Mouse (Mus musculus) hindbrain, embryonic 10.5 days (tissue): ENCODE measurements around the gene Zfp874a. TPM values are rescaled to one million over a fixed set of nuclear protein-coding genes. Genes with fewer than 3 reads are reported as not detected.
A peak's percentile ranks its signal among the peaks of the same experiment; 100 is the strongest.
"Not testable (repeated sequence)": the region's sequence is repeated elsewhere in the genome, so short reads cannot be mapped to it uniquely, and the experiment has no call there.

Experiments used
- DNase-seq: peaks from one replicate; pipeline ENCODE4 v3.0.0-alpha.2; 2017; ENCODE audit warnings: low spot score
- H3K27ac ChIP-seq: fragments of 300-500 bp; sonication (generic); 2 replicates; pipeline ENCODE4 v1.5.1; 2016; ENCODE audit warnings: mild to moderate bottlenecking, moderate library complexity
- H3K27me3 ChIP-seq: fragments of 300-500 bp; sonication (generic); 2 replicates; pipeline ENCODE4 v1.6.1; 2016; ENCODE audit warnings: mild to moderate bottlenecking; ENCODE audit not compliant: poor library complexity, insufficient read depth, severe bottlenecking
- H3K36me3 ChIP-seq: fragments of 300-500 bp; sonication (generic); 2 replicates; pipeline ENCODE4 v1.6.1; 2016; ENCODE audit warnings: mild to moderate bottlenecking, moderate library complexity
- H3K4me1 ChIP-seq: fragments of 300-500 bp; sonication (generic); replicated peaks from 2 replicates; pipeline ENCODE4 v1.6.1; 2016; ENCODE audit warnings: mild to moderate bottlenecking
- H3K4me3 ChIP-seq: fragments of 300-500 bp; sonication (generic); 2 replicates; pipeline ENCODE4 v1.5.1; 2016; ENCODE audit warnings: mild to moderate bottlenecking, moderate library complexity
- H3K9me3 ChIP-seq: fragments of 300-500 bp; sonication (generic); 2 replicates; pipeline ENCODE4 v1.6.1; 2016; ENCODE audit warnings: mild to moderate bottlenecking, moderate library complexity
- WGBS: fragments of 180-500 bp; shearing (Covaris S2); methylation state at CpG from one replicate; pipeline ENCODE4 v1.1.7; 2016; 5-methylcytosine and 5-hydroxymethylcytosine counted together
- polyA plus RNA-seq: library from polyadenylated mRNA; unstranded; fragments of >200 nt; fragmentation: Nextera tagmentation; extraction: Ambion mirVana; gene quantifications from 2 replicates; pipeline ENCODE4 v1.2.1, GENCODE M21; 2016

Zfp874a gene
- polyA plus RNA-seq, 1 experiment from 2014 or later, result 5.7 TPM

DNA sequence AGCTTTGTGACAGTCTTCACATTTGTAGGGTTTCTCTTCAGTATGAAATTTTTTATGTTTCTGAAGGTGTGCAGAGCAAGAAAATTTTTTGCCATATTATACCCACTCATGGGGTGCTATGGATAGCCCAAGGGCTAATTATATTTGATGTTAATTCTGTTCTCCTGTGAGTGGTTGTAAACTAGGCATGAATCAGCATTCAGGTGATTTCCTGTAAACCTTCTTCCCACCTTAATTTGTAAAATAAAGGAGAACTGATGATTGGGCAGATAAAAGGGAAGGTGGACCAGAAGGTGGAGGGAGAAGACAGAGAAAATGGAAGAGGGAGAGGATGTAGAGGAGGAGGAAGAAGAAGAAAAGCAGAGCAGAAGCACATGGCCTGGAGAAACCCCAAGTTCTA lies 25.7 kb downstream of the Zfp874a start:
- not testable (repeated sequence) for H3K27me3 ChIP-seq, H3K9me3 ChIP-seq, H3K36me3 ChIP-seq, DNase-seq, H3K4me1 ChIP-seq, H3K4me3 ChIP-seq, H3K27ac ChIP-seq

DNA sequence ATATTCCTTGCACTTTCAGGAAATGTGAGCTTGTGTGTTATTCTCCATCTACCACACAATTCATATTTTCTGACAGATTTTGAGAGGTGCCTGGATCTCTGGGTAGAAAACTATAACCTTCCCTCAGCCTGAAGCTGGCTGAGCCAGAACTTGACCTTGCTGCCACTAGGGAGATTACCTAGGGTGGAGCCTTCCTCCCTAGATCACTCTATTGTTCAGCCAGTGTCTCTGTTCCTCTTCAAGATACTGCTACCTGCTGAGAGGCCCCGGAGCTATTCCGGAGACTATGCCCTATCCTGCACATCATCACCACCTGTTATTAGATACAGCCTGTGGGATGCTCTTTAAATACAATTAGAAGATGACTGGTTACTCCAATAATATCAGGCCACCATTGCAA lies 28.9 kb downstream of the Zfp874a start:
- not testable (repeated sequence) for H3K4me1 ChIP-seq, H3K27ac ChIP-seq, H3K27me3 ChIP-seq, H3K36me3 ChIP-seq, DNase-seq, H3K4me3 ChIP-seq, H3K9me3 ChIP-seq
- 78% methylated on average over 2 of the region's 2 CpGs for WGBS

DNA sequence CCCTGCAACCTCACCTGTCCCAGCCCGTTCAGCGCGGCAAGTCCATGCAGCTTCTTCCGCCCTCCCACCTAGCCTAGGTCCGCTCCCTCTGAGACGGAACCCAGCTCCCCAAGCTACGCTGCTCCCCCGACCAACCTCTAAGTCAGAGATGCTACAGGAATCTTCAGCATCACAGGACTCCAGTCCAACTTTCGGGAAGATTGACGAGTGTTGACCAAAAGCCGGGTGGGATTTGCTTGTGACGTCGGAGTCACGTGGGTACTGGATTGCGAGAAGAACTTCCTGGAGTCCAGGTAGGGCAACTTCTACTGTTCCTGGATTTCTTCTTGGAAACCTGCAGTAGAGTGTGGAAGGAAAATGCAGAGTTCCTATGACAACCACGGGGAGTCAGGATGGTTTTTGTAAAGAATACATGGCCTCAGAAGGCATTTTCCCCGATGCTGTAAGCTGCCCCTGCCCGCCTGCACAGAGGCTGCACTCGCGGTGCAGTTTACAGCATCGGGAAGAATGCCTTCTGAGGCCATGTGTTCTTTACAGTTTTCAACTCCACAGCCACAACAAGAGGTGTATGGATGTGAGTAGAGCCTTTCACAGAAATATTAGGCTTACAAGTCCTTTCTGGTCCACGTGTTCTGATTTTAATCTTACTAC lies 30.1 kb downstream of the Zfp874a start, which contains the start of gene Zfp459:
Gene Zfp459, minus strand, starts transcription at position 212 of the 651 bp plus-strand sequence.
- Histone ChIP-seq H3K27me3 (no peaks in the 10 kb centered on the region), H3K36me3 (no peaks in the 10 kb centered on the region), H3K4me3 (peak within 1 kb of the TSS; percentile 73), H3K4me1 (peaks cover 9% of the 10 kb centered on the region), H3K9me3 (no peaks in the 10 kb centered on the region), H3K27ac (peak within 1 kb of the TSS; percentile 57)
- WGBS, result 2% methylated on average over 22 of the region's 22 CpGs
- peak; percentile 71 for DNase-seq

DNA sequence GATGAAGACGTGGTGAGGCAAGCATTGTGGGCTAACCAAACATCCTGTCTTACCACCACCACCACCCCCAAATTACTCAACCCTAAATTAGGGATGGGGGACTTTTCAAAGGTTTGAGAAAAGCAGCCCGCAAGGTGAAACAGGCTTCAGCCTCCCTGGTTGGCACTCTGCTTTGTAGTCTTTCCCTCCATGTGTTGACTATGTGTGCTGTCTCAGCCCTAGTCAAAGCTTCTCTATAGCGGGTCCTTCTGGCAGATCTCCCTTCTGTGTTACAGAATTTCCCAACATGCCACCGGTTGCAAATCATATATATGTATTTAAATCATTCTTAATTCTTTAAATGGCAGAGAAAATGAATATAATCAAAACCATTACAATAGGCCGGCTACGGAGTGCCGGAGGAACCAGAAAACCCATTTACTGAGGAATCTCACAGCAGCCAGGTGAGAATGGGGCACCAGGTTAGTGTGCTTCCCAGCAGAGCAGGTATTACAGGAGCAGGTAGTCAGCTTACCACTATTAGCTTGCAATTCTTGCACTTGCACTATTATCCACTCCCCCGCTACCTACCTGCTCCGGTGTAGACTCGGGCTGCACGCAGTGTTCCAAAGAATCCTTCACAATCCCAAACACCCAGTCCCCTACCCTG lies 30.7 kb downstream of the Zfp874a start:
- Histone ChIP-seq H3K36me3 (no peaks in the 10 kb centered on the region), H3K27ac (peak overlapping the region; percentile 57; the same call in 1 of the 2 replicates), H3K4me3 (peak overlapping the region; percentile 73), H3K27me3 (no peaks in the 10 kb centered on the region), H3K9me3 (no peaks in the 10 kb centered on the region), H3K4me1 (peaks cover 9% of the 10 kb centered on the region)
- DNase-seq, result no peak
- 32% methylated on average over 11 of the region's 11 CpGs for WGBS

- DNase-seq, result no peak
- 84% methylated on average over 3 of the region's 3 CpGs for WGBS
- Histone ChIP-seq H3K27ac (no peak overlapping the region), H3K36me3 (no peaks in the 10 kb centered on the region), H3K4me1 (peaks cover 8% of the 10 kb centered on the region), H3K9me3 (no peaks in the 10 kb centered on the region), H3K4me3 (no peak overlapping the region), H3K27me3 (no peaks in the 10 kb centered on the region)
These were observed 34.6 kb downstream of the Zfp874a start for GRCm38 (mm10) chr13:67416811-67417210.

- Histone ChIP-seq H3K27ac (no peak overlapping the region), H3K4me1 (peaks cover 1% of the 10 kb centered on the region), H3K27me3 (no peaks in the 10 kb centered on the region), H3K4me3 (no peak overlapping the region), H3K36me3 (no peaks in the 10 kb centered on the region), H3K9me3 (no peaks in the 10 kb centered on the region)
- WGBS, result 90% methylated on average over 6 of the region's 6 CpGs
- no peak for DNase-seq
These were observed 35.7 kb downstream of the Zfp874a start for GRCm38 (mm10) chr13:67415759-67416158.

GRCm38 (mm10) chr13:67413634-67414033 lies 37.8 kb downstream of the Zfp874a start:
- not testable (repeated sequence) for DNase-seq, H3K27ac ChIP-seq, H3K27me3 ChIP-seq, H3K36me3 ChIP-seq, H3K4me1 ChIP-seq, H3K4me3 ChIP-seq, H3K9me3 ChIP-seq
- 81% methylated on average over 3 of the region's 3 CpGs for WGBS

GRCm38 (mm10) chr13:67399183-67399903 lies 52.1 kb downstream of the Zfp874a start, which contains the start of gene Zfp429:
Zfp429 (minus strand) TSS chr13:67399819.
- H3K36me3 ChIP-seq, H3K9me3 ChIP-seq, H3K27me3 ChIP-seq, H3K4me1 ChIP-seq: not testable (repeated sequence)
- H3K4me3 ChIP-seq, result peak within 1 kb of the TSS; percentile 69
- 3% methylated on average over 16 of the region's 16 CpGs for WGBS
- peak; percentile 69 for DNase-seq
- peak within 1 kb of the TSS; percentile 79 for H3K27ac ChIP-seq

DNA sequence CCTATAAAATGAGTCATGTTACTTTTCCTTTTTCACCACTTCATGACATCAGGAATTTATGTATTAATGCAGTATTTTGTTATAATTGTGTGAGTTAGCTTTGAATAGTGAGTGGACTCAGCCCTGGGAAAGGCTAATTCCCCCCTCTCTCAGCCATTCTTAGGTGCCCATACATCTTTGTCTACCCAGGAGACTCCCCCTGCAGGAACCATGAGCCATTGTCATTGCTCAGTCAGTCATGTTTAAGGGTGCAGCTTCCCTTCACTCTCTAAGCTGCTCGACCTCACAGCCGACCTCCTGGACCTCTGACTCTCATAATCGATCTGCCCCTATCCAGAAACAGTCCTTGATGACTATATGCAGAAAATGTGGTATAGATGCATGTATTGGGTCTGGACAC lies 75.2 kb downstream of the Zfp874a start:
- not testable (repeated sequence) for H3K4me3 ChIP-seq, H3K4me1 ChIP-seq, H3K9me3 ChIP-seq, H3K27ac ChIP-seq, DNase-seq, H3K36me3 ChIP-seq, H3K27me3 ChIP-seq
- 68% methylated on average over 3 of the region's 3 CpGs for WGBS

DNA sequence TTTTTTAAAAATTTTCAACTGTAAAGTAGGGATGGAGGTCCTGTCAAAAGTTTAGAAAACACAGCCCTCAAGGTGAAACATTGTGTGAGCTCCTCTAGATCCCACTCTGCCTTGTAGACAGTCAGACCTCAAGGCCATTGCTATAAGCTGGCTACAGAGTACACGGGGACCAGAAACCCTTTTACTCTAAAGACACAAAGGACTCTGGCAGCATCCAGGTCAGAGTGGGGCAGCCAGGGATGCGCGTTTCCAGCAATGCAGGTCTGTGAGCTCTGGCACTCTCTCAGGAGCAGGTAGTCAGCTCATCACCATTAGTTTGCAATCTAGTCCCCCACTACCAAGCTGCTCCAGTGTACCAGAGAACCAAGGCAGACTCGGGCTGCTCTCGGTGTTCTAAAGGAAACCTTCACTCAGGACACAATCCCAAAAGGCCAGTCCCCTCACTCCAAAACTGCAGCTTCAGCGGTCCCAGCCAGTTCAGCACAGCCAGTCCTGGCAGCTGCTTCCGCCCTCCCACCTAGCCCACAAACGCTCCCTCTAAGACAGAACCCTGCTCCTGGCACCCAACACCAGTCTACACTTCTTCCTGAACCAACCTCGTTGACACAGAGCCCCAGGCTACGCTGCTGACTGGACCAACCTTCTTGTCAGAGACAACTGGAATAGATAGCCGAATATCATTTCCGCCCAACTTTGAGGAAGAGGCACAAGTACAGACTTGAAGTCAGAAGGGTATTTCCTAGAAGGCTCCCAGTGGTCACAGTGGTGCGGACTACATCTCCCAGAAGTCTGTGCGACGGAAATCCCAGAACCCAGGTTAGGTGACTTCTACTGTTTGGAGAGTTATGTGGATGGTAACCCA lies 76.1 kb downstream of the Zfp874a start, which contains the start of the genes Gm28041 and Zfp456:
Gene Gm28041, minus strand, starts transcription at position 684 of the 862 bp plus-strand sequence.
Gene Zfp456, minus strand, starts transcription at position 761 of the 862 bp plus-strand sequence.
- not testable (repeated sequence) for H3K4me1 ChIP-seq, H3K27me3 ChIP-seq, H3K36me3 ChIP-seq, H3K9me3 ChIP-seq
- Histone ChIP-seq H3K4me3 (peak within 1 kb of the TSS; percentile 51), H3K27ac (peak within 1 kb of the TSS; percentile 40; the same call in 1 of the 2 replicates)
- WGBS, result 24% methylated on average over 15 of the region's 15 CpGs
- DNase-seq, result peak; percentile 59
